Mouse (Mus musculus) embryo, embryonic 11 days (tissue): ENCODE results near the gene Rpf2.

Experiments
- DNase-seq: peaks from one replicate; pipeline ENCODE4 v3.0.0-alpha.2; 2015

The Rpf2 gene

DNA sequence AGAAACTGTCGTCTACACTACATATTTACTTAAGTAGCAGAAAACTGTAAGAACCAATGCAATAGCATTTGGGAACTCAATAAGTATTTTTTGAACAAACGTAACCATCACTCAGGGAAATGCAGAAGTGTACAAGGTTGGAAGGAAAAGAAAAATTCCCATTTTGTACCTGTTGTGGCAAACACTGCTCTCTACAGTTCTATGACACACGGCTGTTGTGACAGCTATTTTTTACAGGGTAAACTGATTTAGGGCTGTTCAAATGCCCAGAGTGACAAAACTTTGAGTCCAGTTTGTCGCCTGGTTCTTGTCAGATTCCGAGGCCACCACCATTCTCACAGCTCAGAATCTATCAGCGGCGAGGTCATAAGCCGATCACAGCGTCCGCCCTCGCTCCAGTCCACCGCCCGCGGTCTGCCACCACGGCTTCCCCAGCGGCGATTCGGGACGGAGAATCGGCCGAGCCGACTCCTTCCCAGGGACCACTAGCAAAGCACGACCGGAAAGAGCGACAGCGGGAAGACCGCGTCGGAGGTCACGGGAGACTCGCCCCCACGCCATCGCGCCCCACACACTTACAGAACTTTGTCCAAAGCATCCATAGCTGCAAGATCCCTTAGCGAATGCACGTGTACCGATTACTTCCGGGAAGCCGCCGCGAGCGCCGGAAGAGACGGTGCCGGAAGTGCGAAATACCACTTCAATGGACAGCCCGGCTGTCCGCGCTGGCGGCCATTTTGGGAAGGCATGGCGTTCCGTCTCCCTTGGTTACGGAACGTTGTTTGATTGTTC lies at the start of gene Rpf2:
Gene Rpf2, minus strand, starts transcription at position 663 of the 792 bp plus-strand sequence.
- DNase-seq: peak; percentile 95

DNA sequence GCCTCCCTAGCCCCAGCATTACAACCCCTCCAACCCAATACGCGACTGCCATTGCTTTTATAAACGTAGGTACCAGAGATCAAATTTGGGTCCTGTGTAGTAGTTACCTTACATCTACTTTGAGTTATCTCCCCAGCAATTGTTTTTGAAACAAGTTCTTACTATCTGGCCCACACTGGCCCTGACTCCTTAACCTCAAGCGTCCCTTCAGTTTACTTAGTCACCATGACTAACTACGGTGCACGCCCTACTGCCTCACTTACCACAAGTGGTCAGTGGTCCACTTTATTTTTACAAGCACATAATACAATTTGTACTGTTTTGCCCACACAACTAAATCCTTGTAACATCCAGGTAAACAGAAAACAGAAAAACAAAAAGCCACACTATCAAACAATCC lies 45.8 kb upstream of the Rpf2 start:
- DNase-seq: no peak

DNA sequence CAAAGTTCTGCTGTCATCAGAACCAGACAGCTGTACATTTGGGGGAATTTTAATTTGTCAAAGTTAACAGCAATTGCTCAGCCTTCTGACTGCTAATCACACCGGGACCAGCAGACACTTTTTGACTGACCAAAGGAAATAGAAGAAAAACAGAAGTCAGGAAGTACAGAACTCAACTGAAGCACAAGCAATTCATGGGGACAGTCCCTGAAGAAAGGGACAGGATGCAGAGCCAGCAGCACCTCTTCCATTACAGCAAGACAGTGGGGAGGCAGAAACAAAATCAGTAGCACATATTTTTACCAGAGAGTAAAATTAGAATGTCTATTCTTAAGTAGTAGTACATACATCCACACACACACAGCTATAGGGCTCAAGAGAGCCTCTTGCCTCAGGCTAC lies 39.9 kb upstream of the Rpf2 start:
- no peak for DNase-seq

DNA sequence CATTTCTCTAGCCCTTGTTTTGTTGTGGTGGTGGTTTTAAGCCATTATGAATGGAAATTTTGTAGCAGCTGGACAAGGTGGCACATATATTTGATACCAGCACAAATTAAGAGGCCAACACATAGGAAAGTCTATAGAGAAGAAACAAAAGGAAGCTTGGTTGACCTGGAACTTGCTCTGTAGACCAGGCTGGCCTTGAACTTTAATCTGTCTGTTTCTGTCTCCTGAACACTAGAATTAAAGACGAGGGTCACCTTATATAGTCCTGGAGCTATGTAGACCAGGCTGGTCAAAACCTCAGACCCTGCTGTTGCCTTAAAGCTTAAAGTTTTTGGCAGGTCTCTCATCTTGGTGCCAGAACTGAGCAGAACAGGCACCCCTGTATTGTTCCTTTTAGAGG lies 38.7 kb upstream of the Rpf2 start:
- DNase-seq: no peak

DNA sequence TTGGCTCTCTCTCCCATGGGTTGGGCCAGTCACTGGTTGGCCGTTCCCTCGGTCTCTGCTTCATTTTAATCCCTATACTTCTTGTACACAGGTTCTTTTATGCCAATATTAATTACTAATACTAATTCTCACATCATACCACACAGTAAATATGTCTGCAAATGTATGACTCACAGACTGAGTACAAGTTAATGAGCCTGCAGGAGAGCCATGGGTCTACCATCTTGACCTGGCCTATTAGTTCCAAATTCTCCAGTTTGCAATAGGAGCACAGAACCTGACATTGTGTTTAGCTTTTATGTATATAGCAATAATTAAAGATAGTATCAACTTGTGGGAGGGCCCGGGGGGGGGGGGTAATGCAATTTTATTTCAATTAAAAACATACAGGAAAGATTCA lies 38.2 kb upstream of the Rpf2 start:
- no peak for DNase-seq

GRCm38 (mm10) chr10:40284179-40284831 lies 37.5 kb upstream of the Rpf2 start:
- DNase-seq: no peak

- DNase-seq: no peak
These were observed 36.8 kb upstream of the Rpf2 start for GRCm38 (mm10) chr10:40283636-40284035.

DNA sequence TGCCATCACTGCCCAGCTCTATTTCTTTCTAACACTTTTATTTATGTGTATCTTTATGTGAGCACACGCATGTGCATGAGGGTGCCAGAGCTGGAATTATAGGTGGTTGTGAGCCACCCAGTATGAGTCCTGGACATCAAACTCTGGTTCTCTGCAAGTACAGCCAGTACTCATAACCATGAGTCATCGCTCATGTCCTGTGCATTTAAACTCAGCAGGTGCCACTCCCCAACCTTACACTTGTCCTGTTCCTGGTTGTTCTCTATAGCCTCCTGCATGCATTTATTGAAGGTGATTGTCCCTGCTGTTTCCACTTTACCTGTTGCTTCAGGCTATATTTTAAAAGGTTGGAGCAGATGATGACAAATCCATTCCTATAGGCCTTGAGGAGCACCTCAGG lies 34.7 kb upstream of the Rpf2 start:
- no peak for DNase-seq

DNA sequence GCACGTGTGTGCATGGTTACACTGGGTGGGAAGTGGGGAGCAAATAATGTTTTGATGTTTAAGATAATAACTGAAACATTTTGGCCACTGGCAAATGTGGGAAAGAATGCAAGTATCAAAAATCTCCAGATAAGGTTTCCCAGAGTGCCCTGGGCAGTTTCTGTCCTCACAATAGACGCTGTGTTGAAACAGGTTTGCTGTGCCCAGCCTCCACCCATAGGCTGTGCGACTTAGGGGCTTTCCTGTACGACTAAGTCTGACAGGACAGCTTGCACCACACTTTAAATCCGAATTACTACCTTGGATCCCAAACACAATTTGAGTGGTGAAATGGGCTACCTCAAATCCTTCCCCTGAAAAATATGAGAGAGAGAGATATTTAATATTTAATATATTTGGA lies 31.5 kb upstream of the Rpf2 start:
- no peak for DNase-seq

- no peak for DNase-seq
These were observed 29.2 kb upstream of the Rpf2 start for GRCm38 (mm10) chr10:40275991-40276390.

GRCm38 (mm10) chr10:40273938-40274337 lies 27.1 kb upstream of the Rpf2 start:
- DNase-seq: no peak

DNA sequence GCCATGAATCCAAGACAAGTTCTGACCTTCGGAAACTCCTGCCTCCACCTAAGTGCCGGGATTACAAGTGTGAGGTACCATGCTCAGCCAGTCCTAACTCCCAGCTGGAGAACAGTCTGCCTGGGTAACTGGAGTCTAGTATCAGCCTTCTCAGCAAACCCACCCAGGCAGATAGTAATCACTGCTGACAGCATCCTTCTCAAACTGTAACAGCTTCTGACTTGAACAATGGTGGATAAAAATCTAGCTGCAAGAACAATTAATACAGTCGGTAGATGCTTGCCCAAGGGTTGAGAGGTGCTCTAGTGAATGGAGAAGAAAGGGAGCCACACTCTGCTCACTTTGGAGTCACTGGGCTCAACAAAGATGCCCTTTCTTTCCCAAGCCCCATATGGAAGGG lies 24.4 kb upstream of the Rpf2 start:
- DNase-seq: no peak

DNA sequence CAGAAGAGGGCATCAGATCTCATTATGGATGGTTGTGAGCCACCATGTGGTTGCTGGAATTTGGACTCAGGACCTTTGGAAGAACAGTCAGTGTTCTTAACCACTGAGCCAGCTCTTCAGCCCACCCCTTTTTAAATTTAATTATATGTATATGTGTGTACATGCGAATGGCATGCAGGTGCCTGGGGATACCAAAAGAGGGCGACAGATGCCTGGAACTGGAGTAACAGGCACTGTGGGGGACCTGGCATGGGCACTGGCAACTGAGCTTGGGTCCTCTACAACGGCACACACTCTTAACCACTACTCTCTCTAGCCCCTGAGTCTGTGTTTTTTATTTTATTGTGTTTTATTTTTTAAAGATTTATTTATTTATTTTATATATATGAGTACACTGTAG lies 18.1 kb upstream of the Rpf2 start:
- DNase-seq: no peak

- DNase-seq: no peak
These were observed 16.9 kb upstream of the Rpf2 start for GRCm38 (mm10) chr10:40263691-40264090.

DNA sequence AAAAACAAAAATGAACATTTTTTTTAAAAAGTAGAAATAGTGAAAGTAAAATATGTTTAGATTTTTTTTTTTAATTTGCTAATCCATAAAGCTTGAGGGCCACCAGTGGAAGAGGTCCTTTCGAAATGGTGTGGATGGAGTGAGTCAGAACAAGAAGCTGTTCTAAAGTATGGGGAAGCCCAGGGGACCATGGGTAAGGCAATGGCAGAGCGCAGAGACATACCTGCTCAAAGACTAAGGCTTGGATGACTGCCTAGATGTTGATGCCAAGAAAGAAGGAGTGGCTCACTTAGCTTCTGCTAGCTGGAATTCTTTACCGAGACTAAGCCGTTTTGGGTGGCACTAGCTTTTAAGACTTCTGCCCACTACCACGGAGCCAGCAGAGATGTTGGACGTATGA lies 15.4 kb upstream of the Rpf2 start:
- DNase-seq: no peak

DNA sequence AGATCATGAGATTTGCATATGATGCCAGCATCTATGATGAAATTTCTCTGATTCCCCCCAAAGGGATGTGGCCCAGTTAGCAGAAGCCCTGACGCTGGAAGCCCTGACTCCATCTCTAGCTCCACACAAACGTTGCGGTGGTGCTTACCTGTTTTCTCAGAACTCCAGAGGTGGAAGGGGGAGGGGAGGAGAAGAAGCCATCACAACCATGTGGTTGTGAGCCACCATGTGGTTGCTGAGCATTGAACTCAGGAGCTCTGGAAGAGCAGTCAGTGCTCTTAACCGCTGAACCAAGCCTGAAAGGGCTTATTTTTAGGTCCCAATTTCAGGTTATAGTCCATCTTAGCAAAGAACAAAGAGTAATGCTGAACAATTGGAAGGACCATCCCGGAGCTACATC lies 13.5 kb upstream of the Rpf2 start:
- DNase-seq: no peak

- DNase-seq: peak; percentile 22
These were observed 12.7 kb upstream of the Rpf2 start for GRCm38 (mm10) chr10:40259542-40259941.

GRCm38 (mm10) chr10:40258976-40259375 lies 12.1 kb upstream of the Rpf2 start:
- peak; percentile 66 for DNase-seq

DNA sequence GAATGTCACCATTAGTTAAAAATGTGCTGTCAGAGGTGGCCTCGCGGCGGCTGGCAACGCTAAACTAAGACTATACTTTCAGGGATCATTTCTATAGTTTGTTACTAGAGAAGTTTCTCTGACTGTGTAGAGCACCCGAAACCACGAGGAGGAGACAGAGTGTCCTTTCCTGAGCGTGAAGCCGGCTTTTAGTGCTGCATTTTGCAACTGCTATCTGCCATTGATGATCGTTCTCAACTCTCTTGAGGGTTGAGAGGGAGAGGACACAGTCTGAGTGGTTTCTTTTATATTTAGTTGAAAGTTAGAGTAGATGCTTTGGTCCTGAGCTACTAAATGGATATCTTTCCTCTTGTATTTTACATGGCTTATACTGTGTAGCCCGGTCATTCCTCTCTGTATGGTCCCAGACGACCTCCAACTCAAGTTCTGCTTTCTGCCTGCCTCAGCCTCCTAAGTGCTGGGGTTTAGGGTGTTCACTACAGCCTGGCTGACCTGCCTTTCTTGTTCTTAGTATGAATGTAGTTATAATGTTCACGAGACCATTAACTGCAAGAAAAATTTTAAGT lies 11.6 kb upstream of the Rpf2 start:
- peak; percentile 94 for DNase-seq

- DNase-seq: peak; percentile 98
These were observed 10.8 kb upstream of the Rpf2 start, which contains the start of gene Gtf3c6 for GRCm38 (mm10) chr10:40257414-40258255. Gene Gtf3c6 (minus strand): TSS chr10:40258108.

DNA sequence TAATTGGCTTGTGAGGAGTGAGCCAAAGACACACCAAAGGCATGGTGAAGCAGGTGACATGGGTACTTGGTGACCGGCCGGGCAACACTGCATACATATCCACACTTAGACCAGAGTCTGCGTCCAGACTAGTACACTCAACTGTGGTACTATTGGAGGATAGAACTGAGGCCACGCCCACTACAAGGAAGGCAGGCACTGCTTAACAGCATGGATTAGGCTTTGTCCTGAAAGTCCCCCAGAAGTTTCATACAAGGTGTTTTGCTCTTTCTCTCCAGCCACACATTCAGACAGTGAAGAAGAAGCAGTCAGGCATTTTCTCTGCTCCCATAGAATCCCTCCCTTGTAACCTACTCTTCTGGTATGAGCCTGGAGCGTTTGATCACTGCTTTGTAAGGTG lies 9.9 kb upstream of the Rpf2 start:
- DNase-seq: peak; percentile 87

DNA sequence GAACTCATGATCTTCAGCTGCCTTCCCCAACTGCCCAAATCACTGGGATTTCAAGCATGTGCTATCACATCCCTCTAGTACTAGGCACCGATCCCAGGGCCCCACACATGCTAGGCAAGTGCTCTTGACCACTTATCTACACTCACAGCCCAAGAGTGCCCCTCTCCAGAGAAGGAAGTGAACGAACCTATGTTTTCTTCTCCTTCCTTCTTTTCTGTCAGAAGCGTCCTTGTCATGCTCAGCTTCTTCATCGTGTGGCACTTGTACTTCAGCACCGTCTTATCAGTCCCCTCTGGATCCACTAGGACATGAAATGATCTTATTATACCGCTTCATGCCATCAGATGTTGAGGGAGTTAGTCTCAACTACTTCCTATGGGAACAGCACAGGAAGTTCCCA lies 4.1 kb upstream of the Rpf2 start:
- DNase-seq: no peak

- DNase-seq: peak; percentile 10
These were observed 2.8 kb upstream of the Rpf2 start for GRCm38 (mm10) chr10:40249625-40250024.
